Mouse (Mus musculus) WW6 (cell line): ENCODE results near the gene Cfap61.

Experiments used
- DNase-seq: peaks from one replicate; pipeline ENCODE4 v3.0.0-alpha.2; 2013; ENCODE audit warnings: low read depth, low spot score

The Cfap61 gene

DNA sequence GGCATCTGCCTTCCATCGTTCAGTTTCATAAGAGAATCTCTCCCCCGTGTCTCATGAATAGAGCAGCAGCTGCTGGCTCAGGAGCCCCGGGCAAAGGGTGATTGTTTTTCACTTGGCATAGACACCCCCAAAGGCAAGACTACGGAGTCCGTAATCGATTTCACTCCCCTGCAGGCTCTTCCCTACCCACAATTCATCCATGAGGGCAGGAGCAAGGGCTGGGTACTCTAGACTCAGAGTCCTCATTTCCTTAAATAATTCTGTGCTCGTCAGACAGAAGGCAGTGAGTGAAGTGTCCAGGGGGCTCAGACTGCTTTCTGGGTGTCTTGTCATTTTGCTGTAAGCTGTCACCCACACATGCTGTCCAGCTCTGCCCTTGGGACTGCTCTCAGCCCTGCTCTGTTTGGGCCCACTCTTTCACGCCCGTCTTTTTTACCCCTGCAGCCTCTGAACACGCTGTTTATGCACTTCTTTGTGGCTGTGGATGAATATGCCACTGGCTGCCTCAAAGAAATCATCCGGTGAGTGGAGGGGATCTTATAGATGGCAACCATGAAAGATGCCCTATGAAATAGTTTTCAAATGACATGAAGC lies 15.0 kb downstream of the Cfap61 start:
- DNase-seq = no peak

DNA sequence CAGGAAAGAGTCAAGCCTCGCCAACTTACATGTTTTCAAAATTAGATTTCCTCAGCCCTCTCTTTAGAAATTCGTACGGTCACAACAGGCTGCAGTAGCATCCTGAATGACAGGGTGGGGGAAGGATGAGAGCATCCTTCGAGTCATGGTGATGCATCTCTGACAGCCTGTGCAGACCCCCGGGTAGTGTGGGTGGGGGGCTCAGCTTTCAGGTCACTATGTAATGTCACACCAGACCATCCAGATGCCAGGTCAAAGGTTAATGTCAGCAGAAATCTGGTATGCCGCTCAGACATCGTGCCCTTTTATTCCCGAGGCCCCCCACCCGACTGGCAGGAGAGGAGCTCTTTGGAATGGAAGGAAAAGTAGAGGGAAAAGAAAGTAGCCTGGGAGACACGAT lies 15.7 kb downstream of the Cfap61 start:
- DNase-seq = no peak

DNA sequence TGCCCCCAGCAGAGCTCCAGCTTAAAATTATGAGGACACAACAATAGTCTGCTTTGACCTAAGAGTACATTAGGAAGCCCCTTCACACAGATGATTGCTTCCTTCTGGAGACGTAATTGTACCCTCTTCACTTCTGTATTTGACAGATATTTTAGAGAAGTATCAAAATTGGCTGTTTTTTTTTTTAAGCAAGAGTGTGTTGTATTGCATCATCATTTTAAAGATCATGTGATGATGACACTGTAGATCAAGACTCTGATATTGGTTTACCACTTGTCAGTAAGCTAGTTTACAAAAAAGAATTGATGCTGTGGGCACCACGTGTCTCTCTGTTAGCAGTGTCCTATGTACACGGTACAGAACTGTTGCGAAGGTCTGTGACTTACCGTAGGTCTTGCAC lies 18.1 kb downstream of the Cfap61 start:
- DNase-seq = no peak

DNA sequence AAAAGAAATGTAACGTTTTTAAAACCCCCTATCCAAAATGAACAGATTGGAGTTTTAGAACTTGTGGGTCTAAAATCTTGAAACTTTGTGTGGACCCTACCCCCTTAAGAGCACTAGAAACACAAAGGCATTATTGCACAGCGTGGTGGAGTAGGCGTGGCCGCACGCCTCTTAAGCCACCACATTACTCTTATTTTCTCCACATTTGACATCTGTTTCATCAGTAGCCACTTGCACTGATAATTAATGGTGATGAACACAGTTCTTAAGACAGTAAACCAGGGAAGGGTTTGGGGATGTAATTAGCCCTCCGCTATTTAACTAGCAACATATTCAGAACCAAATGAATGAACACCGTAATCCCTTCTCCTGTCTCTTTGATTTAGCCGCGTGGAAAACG lies 21.3 kb downstream of the Cfap61 start:
- no peak for DNase-seq

GRCm38 (mm10) chr2:145956318-145956717 lies 21.7 kb downstream of the Cfap61 start:
- DNase-seq = no peak

GRCm38 (mm10) chr2:145957450-145957849 lies 22.9 kb downstream of the Cfap61 start:
- no peak for DNase-seq

DNA sequence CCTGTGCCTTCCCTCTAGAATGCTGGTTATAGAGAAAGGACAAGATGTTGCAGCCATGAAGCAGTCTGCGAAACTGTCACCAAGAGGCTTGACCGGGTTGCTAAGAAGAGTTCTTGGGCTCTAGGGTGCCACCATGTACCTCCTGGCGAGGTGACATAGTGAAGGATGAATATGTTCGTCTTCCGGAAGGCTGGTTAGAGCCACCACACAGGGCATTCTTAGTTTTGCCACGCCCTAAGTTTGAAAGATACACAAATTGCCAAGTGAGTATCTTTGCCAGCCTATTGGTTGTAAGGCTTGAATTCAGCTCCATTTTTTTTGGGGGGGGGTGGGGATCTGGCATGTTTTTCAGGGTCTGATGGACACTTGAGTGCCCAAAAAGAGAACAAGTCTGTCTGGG lies 23.5 kb downstream of the Cfap61 start:
- no peak for DNase-seq

- DNase-seq = no peak
Measured at GRCm38 (mm10) chr2:145958551-145958950, 24.0 kb downstream of the Cfap61 start.

GRCm38 (mm10) chr2:145961861-145962260 lies 27.3 kb downstream of the Cfap61 start:
- DNase-seq = no peak

- no peak for DNase-seq
Measured at GRCm38 (mm10) chr2:145970751-145971150, 36.2 kb downstream of the Cfap61 start.

DNA sequence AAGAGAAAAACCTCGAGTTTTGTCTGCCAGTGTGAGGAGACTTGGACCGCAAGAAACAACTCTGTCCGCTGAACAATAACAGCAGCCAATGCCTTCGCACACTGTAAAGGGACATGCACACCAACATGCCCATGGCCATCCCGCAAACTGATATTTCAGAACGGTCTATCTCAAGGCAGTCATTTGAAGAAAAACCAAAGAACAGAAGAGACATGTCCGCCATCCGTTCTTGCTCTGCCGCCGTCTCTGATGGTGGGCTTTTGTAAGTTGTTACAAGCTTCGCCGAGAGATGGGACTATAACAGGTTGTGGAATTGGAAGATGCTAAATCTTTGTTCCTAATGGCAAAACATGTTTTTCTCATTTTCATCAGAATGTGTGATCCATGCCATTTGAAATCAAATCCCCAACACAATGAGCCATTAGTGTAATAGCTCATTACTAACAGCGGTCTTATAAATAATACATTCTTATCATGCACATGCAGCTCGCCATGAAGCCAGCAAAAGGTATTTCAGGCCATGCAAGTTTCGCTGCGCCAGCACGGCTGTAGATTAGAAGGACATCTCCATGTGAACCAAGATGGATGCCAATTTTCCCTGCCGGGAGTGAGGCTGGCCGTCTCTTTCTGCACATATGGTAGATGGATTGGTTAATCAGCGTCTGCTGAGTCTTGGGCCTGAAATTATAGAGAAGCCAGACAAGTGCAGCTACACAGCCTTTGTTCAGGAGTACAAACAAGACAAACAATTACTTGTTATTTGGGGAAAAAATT lies 36.8 kb downstream of the Cfap61 start:
- no peak for DNase-seq

- no peak for DNase-seq
Measured at GRCm38 (mm10) chr2:145972571-145972970, 38.0 kb downstream of the Cfap61 start.

DNA sequence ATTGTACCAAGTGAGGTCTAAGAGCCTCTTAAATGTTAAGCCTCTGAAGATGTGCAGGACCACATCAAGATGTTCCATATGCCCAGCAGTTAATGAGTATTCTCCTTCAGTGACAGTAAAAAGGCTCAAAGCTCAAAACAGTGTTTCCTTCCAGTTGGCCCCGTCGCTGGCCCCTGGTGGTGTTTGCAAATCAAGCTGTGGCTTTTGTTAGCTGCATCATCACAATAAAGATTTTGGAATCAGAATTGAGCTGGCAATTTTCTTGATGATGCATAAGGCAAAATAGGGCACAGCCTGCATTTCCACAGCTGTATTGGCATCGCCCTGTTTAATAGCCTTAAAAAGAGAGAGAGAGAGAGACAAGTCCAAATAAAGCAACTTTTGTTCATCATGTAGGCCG lies 45.0 kb downstream of the Cfap61 start:
- DNase-seq = no peak

DNA sequence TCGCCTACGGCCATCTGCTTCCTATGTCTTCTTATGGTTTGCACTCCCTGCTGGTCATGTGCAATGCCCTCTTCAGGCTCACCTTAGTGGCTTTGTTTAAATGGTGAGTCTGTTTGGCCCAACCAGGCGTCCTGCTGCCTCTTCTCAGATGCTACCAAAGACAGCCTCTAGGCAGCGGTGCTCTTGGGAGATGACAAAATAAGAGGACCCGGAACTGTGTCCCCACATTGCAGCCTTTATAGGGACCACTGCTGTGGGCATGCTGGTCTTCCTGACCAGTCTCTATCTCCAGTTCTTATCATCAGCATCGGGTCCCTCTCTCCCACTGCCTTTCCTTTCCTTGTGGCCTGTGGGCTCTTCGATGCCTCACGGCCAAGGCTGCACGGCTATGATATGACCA lies 46.3 kb downstream of the Cfap61 start:
- DNase-seq = no peak

DNA sequence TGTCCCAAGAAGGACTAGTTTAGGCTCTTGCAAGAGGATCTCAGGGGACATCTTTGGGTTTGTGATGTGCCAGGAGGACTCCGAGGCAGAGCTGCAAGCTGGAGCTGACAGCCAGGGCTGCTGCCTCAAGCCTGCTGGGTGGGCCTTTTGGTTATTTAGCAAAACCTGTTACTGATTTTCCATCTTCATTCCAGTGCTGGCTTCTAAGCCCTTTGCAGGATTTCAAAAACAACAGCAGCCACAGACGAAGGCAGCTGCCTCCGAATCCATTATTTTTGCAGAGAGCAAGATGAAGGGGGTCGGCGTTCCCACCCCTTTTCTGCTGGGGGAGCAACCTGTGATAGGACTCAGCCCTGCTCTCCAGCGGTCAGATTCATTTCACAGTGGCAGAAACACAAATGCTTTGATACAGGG lies 47.1 kb downstream of the Cfap61 start:
- DNase-seq = no peak

DNA sequence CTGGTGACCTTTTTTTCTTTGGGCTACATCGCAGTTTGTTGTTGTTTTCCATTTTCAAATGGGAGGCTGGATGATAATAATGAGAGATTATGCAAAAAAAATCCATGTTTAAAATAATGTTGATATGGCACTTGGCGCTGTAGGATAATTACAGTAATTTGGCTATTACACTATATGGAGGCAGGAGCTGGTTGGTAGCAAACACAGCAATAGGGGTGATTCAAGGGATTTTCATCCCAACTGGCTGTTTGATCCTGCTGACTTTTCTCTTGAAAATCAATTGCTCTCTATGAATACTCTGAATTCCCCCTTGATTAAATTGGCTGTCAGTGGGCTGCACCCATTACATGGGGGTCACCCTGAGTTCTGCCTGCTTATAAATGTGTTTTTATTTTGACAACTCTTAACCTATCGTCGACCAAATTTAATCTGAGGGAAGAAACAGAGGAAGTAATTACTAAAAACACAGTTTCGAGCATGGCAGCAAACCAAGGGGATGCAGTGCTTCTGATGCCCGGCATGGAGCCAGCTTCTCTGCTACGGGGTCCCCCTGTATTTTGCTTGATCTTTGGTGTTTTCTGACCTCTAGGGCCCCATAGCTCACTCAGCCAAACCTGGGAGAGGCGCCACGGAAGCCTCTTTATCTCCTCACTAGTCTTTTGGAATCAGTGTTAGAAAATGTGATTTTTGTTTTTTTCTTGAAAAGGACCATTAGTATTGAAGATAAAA lies 47.9 kb downstream of the Cfap61 start:
- no peak for DNase-seq

DNA sequence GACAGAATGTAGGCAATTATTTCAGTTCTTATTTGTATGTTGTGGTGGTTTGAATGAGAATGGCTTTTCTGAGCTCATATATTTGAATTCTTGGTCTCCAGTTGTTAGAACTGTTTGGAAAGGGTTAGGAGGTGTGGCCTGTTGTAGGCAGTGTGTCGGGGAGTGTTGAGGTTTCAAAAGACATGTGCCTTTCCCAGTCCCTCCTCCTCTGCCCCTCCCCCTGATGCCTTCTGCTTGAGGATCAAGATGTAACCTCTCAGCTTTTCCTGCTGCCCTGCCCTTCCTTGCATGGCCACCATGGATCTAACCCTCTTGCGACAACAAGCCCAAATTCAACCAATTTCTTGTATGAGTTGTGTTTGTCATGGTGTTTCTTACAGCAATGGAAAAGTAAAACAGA lies 53.2 kb downstream of the Cfap61 start:
- DNase-seq = no peak

GRCm38 (mm10) chr2:145990446-145990845 lies 55.9 kb downstream of the Cfap61 start:
- no peak for DNase-seq

GRCm38 (mm10) chr2:145996472-145996871 lies 61.9 kb downstream of the Cfap61 start:
- DNase-seq = no peak

GRCm38 (mm10) chr2:145997956-145998525 lies 63.5 kb downstream of the Cfap61 start:
- DNase-seq = no peak

DNA sequence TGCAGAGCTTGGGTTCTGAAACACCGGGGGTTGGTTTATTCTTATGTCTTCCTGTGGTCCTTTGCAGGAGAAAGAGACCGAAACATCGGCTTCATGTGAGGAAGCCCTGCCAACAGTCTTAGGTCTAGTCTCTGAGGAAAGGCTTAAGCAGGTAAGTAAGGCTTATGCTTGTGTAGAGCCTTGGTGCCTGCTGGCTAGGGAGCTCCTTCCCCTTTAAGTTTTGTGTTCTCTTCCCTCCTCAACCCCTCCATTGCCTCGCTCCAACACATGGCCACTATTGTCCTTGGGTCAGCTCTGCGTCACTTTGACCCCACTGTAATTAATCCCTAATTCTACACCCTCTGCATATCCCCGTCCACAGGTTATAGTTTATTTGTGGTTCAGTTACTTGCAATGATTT lies 74.2 kb downstream of the Cfap61 start:
- no peak for DNase-seq

- DNase-seq = no peak
Measured at GRCm38 (mm10) chr2:146009596-146010349, 75.2 kb downstream of the Cfap61 start.
